Mouse (Mus musculus): ENCODE results near the gene Nepn.
"Not testable (repeated sequence)": the region's sequence is repeated elsewhere in the genome, so short reads cannot be mapped to it uniquely, and the experiment has no call there.

Nepn gene

DNA sequence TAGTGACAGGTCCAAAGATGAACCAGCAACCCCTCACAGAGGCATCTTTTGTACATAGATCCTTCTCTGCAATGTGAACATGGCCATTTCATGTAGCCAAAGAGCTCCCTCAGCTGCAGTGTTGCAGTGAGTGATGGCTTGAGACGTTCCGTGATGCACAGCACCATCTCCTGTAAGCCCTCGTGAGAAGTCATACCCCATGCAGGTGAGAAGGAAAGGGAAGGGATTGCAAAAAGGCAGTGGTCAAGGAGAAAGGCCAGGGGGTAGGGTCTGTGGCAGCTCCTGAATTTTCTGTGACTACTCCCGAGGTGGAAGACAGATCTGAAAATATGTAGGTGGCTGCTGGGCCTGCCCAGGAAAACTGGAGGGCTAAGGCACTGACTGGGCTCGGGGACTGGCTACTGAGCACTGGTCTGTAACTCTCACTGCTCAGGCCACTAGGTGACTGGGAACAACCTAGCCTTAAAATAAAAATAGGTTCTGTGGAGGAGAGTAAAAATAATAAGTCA, at the start of gene Nepn:
Gene Nepn (plus strand): TSS at position 51 of the 509 bp plus-strand sequence.
- no peak for DNase-seq

DNA sequence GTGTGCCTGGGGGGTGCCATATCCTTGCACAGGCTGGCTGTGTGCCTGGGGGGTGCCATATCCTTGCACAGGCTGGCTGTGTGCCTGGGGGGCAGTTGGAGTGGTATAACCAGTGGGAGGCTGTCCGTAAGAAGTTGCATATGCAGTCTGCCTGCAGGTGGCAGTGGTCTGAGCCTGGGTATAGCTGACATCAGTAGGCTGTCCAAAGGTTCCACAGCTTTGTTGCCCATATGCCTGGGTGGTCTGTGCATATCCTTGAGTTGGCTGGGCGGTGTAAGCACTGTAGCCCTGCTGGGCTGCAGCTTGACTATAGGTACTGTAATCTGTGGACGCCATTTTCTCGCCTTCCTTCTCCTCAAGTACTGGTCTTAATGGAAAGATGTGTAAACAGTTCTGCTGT, 45.4 kb upstream of the Nepn start:
- not testable (repeated sequence) for DNase-seq

DNA sequence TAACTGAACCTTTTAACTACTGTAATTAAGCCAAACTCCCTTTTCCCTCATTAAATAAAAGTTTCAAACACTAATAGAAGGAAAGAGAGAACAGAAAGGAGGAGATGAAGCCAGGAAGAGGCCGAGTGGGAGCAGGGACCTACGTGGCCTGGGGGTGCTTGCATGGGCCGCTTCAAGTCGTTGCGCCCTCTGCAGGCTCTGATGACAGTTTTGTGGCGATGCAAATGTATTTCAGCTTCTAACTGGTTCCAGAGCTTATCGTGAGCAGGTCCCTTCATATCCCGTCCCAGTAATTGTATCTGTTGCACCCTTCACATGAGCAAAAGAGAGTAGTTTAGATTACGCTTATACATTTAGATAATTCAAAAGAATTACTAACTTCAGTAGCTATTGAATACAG, 35.6 kb upstream of the Nepn start:
- DNase-seq = no peak

DNA sequence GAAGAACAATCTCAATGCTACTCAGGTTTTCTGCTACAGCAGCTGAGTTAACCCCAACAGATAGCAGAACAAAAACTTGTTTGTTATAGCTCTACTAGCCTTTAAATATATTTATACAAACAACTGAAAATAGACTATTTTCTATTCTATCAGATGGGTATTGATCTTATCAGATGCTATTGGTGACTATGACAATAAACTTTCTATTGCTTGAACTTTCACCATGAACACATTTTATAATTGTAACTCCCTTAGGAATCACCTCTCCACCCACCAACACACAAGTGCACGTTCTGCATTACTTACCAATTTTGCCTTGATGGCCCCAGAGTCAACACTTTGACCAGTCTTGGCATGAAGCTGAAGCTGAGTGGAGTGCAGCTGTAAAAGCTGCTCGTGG, 30.3 kb upstream of the Nepn start, which contains the start of gene Gm26741:
Gene Gm26741 (plus strand): TSS at position 301 of the 400 bp plus-strand sequence.
- DNase-seq = no peak

DNA sequence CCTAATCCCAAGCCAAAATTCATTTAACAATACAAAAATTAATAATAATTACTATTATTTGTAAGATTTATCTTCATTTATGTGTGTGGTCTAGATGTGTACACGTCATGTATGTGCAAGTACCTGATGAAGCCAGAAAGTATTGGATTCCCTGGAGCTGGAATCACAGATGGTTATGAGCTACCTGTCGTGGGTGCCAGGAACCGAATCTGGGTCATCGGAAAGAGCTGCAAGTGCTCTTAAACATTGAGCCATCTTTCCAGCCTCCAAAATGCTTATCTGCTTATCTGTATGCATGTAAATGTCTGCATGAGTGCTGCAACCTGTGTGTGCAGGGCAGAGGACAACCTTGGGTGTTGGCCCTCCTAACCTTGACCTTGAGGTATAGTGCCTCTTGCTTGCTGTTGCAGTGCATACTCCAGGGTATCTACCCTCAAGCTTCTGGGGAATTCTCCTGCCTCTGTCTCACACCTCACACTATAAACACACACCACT, 28.5 kb upstream of the Nepn start:
- DNase-seq = no peak

DNA sequence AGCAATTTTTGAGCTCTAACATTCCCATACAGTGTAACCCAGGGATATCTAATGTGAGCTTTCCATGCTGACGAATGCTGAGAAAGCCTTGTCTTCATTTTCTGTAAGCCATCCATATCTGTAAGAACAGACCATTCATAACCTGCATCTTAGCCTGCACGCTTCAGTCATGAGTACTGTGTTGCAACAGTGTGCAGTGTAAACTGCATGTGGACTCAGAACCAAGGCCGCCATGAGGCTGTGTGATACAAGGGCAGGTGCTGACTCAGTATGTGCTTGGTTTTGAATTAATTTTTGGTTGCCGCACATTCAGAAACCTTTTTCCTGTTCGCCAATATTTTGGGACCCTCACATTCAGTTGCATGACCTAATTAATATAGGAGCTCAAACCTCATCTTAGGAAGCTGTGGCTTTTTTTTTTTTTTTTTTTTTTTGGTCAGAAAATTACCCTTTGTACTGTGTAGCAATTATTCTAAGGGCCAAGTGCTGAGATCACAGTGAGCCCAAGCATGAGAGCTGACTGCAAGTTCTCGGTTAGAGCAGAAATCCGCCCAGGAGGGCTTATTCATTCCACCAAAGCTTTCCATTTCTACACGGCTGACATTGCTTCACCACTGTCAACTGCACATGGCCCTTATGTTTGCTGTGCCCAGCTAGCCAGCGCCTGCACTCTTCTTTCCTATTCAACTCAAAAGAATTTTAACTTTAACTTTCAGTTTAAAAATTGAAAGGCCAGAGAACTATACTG, 27.7 kb upstream of the Nepn start:
- no peak for DNase-seq

DNA sequence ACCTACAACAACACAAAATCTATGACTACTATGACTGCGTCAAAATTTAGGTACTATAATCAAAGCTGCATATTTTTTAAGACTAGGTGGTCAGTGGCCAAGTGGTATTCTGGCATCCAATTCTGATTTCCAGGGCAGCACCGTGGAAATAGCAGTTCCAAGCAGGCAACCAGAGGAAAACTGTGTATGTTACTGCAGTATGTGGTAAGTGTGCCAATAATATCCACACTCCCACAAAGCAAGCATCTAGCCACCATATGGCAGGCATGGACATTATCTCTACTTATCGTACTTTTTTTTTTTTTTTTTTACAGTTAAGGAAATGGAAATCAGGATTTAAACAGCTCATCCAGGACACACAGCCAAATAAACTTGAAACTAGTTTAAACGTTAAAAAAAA, 20.4 kb upstream of the Nepn start:
- DNase-seq = no peak

DNA sequence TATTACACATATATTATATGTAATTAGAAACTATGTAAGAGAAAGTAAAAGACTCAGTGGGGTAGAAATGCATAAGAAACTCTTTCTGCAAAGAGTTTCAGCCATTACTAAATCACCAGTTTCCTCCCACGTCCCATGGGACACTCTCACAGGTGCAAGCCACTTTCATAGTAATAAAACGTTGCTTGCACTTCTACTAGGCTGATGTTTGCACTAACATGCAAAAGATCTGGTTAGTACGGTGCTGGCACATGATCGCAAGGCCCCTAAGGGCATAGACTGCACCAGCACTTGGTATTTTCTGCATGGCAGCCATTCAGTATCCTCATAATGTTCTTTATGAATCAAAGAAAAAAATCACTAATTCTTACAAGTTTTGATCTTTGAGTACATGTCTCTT, 14.9 kb upstream of the Nepn start:
- peak; percentile 37 to 43 for DNase-seq

DNA sequence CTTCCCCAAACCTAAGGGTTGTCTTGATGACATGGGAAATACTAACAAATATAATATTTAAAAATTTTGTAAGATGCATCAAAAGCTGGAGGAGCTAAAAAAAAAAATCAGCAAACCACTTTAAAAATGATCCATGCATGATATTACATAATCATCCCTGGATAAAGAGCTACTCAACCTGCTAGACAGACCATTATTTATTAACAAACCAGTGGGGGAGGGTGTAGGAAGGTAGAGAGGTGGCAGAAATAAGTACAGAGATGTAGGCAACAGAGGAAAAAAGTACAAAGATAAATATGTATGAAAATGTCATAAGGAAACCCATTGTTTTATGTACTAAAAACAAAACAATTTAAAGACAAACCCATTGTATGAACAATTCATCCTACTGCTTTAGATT, 14.1 kb upstream of the Nepn start:
- DNase-seq = no peak

DNA sequence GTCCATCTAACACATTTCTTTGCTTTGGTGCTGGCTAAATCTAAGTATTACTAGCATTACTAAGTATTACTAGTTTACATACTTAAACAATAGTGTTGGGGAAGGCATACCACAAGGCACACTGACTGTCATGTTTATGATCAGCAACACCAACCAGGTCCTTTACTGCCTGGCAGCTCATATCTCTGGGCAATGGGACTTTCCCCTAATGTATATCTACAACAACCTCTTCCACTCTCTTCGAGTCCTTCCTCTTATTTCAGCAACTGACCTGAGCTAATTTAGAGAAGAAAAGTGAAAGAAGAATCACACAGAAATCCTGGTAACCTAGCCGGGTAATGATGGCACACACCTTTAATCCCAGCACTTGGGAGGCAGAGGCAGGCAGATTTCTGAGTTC, 12.3 kb upstream of the Nepn start:
- no peak for DNase-seq

DNA sequence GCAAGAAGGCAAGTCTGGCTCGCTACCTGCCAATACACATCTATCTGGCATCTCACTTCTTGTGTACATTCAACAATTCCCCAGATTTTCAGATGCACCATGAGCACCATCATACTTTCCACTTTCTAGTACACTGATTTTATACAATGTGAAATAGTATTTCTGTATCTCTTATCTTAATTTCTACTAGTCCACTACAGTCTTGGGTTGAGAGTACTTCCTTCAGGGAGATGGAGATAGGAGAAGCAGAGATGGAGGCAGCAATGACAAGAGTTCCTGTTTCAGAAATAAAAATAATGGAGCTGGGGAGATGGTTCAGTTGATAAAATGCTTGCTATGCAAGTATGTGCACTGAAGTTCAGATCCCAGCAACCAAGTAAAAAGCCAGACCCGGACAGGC, 11.0 kb upstream of the Nepn start:
- no peak for DNase-seq

DNA sequence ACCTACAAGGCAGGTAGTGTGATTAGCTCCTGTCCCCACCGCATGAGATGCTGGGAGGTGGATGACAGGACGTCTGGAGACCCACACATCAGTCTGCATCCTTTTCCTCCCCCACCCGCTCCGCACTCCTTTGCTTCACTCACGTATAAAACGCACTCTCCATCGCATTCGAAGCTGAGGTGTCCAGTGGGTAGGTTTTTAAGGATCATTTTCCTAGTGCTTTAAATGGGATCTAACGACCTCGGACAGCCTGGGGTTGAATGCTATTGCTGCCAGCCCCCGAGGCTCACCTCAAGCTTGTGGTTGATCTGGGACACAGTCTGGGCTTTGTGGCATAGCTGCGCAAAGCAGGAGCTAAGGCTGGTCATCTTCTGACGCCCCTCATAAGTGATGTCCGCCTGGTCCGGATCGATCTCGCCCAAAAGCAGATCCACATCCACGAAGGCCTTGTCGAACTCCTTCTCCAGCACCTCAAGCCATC, 7.4 kb upstream of the Nepn start:
- DNase-seq = no peak

DNA sequence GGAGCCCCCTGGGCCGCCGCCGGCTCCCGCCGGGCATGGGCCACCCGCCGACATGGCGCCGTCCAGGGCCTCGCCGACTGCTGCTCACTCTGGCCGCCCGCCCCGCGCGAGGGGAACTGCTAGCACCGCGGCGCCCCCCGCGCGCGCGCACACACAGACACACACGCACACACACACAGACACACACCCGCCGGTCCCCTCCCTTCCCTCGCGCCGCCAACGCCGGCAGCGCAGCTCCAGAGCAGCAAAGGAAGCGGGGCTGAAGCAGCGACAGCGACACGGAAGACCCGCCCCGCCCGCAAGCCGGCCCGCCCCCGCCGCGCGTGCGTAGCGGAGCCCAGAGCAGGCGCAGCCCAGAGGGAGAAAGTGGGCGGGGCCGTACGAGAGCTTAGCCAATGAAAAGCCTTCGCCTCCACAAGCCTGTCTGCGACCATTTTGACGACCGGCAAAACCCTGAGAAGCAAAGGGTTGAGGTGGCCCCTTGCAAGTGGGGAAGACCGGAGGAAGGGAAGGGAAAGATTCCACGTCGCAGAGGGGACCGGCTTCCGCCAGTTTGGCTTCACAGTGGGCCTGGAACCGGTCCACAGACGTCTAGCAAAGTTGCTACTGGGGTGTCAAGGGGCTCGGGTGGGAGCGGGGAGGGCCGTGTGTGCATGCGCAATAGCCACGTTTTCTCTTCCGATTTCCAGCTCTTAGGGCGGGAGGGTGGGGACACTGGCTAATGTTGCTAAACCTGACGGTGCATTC, 6.8 kb upstream of the Nepn start, which contains the start of gene Gopc:
Gene Gopc (minus strand): TSS at position 280 of the 747 bp plus-strand sequence.
- DNase-seq = peak; percentile 93 to 96

DNA sequence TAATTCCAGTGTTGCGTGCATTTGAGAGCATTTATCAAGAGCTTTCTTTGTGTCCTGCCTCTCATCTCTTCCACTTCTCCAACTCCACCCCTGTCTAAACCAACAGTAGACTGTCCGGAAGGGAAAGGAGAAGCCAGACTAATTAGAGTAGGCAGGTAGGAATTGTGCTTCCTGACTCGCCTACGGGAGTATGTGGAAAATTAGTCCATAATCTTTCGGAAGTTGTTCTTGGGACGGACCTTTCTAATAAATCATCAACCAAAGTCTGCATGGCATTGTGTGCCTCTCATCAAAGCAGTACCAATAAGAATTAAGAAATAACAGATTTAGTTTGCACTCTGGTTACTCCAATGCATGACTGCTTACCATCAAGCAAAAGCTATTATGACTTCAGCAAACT, 5.8 kb upstream of the Nepn start:
- no peak for DNase-seq

DNA sequence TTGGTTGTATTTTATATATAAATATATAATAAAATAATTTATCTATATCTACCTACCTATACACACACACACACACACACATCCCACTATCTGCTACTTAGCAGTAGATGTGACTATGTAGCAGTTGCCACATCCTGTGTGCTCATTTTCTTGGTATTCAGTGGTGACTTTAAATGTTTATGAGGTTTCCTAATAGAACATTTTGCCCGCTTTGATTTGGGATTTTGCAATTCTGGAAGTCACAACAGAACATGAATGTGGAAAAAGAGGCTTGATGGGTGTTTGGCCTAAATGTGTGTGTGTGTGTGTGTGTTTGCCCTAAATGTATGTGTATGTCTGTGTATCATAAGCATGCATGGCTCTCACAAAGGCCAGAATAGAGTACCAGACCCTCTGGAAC, 5.2 kb upstream of the Nepn start:
- no peak for DNase-seq

DNA sequence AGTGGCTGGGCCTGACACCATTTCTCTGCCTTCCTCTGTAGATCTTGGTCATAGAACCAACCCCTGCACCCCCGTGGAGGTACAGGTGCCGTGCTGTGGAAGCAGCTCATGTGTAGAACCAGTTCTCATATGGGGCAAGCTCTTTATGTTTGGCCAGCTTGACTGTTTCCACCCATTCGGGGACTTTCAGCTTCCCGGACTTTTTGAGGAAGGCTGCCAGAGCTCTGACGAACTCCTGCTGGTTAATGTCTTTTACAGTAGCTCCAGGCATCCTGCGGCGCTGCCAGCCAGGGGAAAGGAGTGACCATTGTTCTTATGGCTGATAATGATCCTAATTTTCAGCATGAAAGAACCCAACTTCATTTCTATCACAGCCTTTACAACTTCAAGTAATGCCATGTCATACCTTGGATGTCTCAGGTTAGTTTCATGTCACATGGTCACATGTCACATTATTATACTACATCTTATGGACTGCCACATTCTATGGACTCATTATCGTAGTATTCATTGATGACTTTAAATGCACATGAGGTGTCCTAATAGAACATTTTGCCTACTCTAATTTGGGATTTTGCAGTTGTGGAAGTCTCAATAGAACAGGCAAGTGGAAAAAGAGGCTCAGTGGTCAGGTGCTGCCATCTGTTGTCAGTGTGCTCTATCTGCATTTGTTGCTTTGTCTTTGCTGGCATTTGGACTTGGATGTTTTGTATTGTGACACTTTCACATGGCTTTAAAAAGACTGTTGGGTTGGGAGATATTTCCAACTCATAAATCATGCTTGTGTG, 3.8 kb upstream of the Nepn start:
- peak; percentile 13 to 45 for DNase-seq

DNA sequence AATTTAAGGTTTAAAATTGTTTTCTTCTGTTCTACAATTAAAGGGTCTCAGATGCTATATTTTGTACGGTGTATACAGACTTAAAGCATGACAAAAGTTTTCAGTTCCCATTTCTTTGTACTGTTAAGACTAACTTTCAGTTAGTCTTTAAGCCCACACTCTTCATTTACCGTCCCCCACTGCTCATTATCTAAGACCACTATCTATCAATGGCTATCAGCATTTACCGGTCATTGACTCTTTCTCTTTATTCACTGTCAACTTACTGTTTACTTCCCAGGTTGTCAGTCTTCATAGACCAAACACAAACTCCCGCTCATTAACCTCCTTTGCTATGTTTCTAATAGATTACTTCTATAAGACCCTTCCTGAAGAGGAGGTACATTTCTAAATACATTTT, 1.6 kb upstream of the Nepn start:
- no peak for DNase-seq

DNA sequence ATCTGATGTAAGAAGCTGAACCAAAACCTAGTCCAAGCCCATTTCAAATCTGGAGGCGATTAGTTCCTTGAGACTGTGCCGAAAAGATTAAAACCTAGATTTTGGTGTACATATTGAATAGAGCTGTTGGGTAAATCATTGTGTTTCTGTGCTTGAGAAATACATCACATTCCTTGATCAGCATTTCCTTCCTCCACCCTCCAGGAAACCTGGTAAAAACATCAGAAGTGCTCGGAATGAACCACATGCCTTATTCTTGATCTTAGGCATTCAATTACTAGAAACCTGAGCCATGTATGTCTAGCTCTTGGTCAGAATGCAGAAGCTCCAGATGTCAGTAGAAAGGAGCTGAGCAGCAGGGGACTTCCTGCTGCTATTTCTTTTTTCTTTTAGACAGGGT, 666 bp downstream of the Nepn start:
- DNase-seq = no peak

DNA sequence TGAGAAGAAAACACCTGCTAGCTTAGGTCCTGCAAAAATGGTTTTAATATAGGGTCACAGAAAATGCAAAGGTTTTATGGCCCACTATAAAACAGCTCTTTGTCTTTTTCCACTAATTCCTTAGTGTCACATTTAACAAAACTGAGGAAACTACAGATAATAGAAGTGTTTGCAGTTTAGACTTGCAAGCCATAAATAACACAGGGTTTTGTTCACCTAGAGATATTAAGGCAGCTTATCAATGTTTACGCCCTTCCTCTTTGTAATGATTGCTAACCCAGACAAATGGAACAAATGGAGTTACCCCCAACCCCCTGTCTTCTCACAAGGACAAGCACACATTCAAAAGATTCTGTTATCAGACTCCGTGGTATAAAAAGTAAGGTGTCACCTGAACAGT, 2.4 kb downstream of the Nepn start:
- no peak for DNase-seq

DNA sequence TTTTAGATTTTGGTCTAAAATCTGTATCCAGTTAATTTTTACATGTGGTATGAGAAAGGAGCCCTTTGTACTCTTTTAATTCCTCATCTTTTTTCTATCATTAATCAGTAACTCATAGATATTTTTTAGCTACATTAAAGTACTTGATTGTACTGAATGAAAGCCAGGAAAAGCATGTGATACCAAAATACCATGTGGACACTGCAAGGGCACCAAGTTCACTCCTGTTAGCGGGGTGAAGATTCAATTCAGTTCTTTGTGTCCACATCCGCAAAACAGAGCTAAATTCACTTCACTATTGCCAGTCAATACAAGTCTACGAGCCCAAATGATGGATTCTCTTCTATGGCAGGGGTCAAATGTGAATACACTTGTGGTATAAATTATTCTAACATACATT, 7.9 kb downstream of the Nepn start:
- DNase-seq = no peak

DNA sequence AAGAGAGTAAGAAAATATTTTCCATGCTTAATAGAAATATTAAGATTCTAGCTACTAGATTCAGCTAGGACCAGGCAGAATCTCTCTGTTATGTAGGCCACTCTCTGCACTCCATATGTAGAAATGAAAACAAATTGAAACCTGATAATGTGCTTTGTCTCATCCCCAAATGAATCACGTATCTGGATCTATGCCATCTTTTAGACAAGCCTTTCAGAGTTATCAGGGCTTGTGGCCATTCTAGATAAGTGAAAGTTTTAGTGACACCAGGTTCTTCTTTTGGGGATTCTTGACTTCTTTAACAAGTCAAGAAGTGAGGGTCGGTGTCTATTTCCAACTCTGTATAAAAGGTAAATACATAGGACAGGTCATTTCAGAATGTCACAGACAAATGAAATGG, 9.9 kb downstream of the Nepn start:
- no peak for DNase-seq

DNA sequence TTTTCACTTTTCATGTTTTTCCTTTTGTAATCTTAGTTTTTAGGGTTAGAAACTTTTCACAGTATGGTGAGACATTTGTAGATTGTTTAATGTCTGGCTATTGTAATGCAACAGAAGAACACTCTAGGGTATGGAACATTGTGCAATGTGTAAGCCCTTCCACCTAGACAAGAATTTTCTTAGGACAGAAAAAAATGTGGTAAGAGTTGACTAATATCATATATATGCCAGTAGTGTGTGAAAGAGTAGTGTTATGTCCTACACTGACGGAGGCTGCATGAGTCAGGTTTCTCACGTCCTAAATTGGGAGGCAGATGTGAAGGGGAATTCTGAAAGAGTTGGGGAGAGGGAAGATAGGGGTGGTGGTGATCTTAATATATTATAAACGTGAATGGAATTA, 10.9 kb downstream of the Nepn start:
- no peak for DNase-seq

DNA sequence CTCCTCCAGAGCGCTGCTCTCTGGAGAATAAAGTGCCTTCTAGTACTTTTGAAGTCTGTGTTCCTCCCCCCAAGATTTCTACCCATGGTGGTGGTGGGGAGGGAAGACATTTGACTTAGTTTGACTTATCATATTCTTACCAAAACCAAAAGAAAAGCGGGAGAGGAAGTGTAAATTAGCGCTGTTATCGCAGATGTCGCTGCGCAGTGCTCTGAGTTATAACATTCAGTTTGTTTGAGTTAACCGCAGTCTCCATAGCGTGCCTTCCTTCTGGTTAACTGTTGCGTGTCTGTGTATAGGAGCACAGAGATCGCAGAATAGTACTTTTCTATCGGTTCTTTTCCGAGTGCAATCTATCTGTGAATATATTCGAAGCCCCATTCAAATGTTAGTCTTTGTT, 16.4 kb downstream of the Nepn start:
- no peak for DNase-seq
